Mouse (Mus musculus): Measurements from ENCODE around the gene Olfr996. TPM values are rescaled to one million over a fixed set of nuclear protein-coding genes. Genes with fewer than 3 reads are reported as not detected.
"Not testable (repeated sequence)": the region's sequence is repeated elsewhere in the genome, so short reads cannot be mapped to it uniquely, and the experiment has no call there.

Gene Olfr996
- polyA plus RNA-seq (2015; fragmentation: Nextera tagmentation; extraction: Ambion mirVana), result not detected in 2 replicates

DNA sequence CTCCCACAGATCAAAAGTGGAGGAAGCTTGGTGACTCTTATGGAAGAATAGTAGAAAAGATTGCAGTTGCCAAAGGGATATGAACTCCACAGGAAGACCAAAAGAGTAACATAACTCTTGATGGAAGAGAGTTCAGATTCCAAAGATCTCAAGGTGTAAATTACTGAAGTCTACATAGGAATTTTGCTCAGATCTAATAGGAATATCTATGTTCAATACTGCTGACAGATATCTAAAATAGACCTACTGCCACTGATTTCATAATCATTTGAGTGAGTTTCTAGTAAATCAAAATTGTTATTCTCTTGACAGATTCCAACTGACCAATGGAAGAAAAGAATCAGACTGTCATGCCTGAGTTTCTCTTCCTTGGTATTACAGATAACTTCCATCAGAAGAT lies at the start of gene Olfr996:
Gene Olfr996 (plus strand): TSS at position 301 of the 400 bp plus-strand sequence.
- Histone ChIP-seq H3K4me1 (ENCODE audit: control insufficient read depth, insufficient read depth, low read length) (no peaks in the 10 kb centered on the region), H3K27ac (ENCODE audit: low read length) (no peak within 1 kb of the TSS)
- no peak for ATAC-seq (ENCODE audit: insufficient read depth, low FRiP score)

DNA sequence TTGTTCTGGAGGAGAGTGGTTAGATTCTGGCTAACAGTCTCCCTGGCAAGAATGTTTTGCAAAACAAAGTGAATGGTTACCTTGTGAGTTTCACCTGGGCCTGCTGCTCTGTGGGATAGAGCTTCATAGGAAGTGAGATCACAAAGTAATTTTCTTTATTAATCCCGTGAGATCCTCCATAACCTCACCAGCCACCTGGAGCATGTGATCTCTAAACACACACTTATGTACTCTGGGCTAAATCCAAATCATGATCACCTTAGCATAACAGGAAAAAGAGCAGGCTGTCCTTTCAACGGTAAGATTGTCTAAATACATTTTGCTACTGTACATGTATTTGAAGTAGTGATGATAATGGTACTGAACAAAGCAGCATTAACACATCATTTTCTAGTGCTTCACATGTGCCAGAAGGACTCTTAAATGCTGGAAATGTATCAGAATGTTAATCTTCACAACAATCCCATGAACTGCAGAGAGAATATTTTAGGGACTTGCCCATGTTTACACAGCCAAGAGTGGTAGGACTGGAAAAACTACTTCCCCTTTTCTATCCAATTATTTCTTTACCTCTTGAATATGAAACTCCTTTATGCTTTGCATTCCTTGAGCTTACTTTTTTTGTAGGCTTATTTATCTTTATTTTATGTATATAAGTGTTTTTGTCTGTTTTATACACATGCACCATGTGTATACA lies 46.8 kb upstream of the Olfr996 start:
- no peaks in the 10 kb centered on the region for H3K27me3 ChIP-seq (ENCODE audit: control insufficient read depth, insufficient read depth, low read length)
- no peak overlapping the region for H3K4me3 ChIP-seq (replicated peaks; ENCODE audit: low read length)
- ATAC-seq (ENCODE audit: insufficient read depth, low FRiP score), result peak; percentile 53; the same call in 1 of the 2 replicates
- H3K4me2 ChIP-seq (ENCODE audit: low read depth, low read length), result no peak overlapping the region
- peak overlapping the region; percentile 79 for H3K27ac ChIP-seq (ENCODE audit: low read length)
- H3K9ac ChIP-seq (ENCODE audit: low read length), result no peak overlapping the region
- H3K4me1 ChIP-seq (ENCODE audit: control insufficient read depth, insufficient read depth, low read length), result no peaks in the 10 kb centered on the region
- WGBS, result 46% methylated on average over 2 of the region's 2 CpGs
- no peaks in the 10 kb centered on the region for H3K36me3 ChIP-seq (ENCODE audit: control insufficient read depth, insufficient read depth, low read length)
- H3K9me3 ChIP-seq (replicated peaks; ENCODE audit: control insufficient read depth, low read length), result no peaks in the 10 kb centered on the region

More for the DNA sequence above, at the start of gene Olfr996:
- no peak within 1 kb of the TSS for H3K4me2 ChIP-seq (ENCODE audit: low read depth, low read length)
- H3K36me3 ChIP-seq (ENCODE audit: control insufficient read depth, insufficient read depth, low read length), result no peaks in the 10 kb centered on the region
- H3K27me3 ChIP-seq (ENCODE audit: control insufficient read depth, insufficient read depth, low read length), result no peaks in the 10 kb centered on the region
- no peaks in the 10 kb centered on the region for H3K9me3 ChIP-seq (replicated peaks; ENCODE audit: control insufficient read depth, low read length)
- H3K9ac ChIP-seq (ENCODE audit: low read length), result no peak within 1 kb of the TSS
- H3K4me3 ChIP-seq (replicated peaks; ENCODE audit: low read length), result no peak within 1 kb of the TSS

DNA sequence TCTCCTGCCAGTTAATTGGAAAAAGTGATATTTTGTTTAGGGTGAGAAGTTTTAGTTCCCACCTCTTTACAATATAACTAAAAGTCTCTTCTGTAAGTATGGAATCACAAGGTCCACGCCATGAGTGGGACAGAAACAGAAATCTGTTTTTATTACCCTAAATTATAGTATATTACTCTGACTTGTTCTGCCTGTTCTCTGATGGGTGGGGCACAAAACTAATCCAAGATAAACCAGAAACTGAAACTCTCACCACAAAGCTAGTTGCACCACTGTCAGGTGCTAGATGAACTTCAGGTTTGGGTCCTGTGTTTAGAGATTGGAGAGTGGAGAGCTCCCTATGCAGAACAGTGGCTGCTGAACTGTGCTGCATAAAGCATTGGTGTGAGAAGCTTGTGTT lies 45.1 kb upstream of the Olfr996 start:
- Histone ChIP-seq H3K9me3 (replicated peaks; ENCODE audit: control insufficient read depth, low read length) (no peaks in the 10 kb centered on the region), H3K27me3 (ENCODE audit: control insufficient read depth, insufficient read depth, low read length) (no peaks in the 10 kb centered on the region), H3K4me2 (ENCODE audit: low read depth, low read length) (no peak overlapping the region), H3K4me3 (replicated peaks; ENCODE audit: low read length) (no peak overlapping the region), H3K9ac (ENCODE audit: low read length) (no peak overlapping the region), H3K4me1 (ENCODE audit: control insufficient read depth, insufficient read depth, low read length) (no peaks in the 10 kb centered on the region), H3K27ac (ENCODE audit: low read length) (peak overlapping the region; percentile 60), H3K36me3 (ENCODE audit: control insufficient read depth, insufficient read depth, low read length) (no peaks in the 10 kb centered on the region)
- 82% methylated on average over 1 of the region's 1 CpGs for WGBS
- no peak for ATAC-seq (ENCODE audit: insufficient read depth, low FRiP score)

DNA sequence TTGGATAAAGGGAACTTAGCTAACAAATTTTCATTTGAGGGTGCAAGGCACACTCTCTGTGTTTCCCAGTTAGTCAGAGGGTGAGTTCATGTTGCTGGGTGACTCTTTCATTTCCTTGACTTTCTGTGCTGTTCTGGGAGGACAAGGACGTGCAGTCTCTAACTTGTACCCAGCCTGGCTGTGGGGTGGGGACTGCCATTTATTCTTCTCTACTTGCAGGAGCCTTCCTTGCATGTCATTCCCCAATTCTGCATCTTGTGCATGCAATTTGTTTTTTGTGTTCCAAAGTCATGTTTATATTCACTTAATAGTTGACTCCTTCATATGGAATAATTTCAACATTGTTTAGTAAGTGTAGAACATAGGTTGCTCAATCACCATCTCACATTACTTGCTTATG lies 24.2 kb upstream of the Olfr996 start:
- H3K4me3 ChIP-seq (replicated peaks; ENCODE audit: low read length), result no peak overlapping the region
- no peaks in the 10 kb centered on the region for H3K9me3 ChIP-seq (replicated peaks; ENCODE audit: control insufficient read depth, low read length)
- 0 out of 2 replicates have a peak overlapping the region, but pooled peaks have one; percentile 6 for H3K27ac ChIP-seq (ENCODE audit: low read length)
- no peak for ATAC-seq (ENCODE audit: insufficient read depth, low FRiP score)
- H3K4me2 ChIP-seq (ENCODE audit: low read depth, low read length), result no peak overlapping the region
- WGBS, result 52% methylated on average over 1 of the region's 1 CpGs
- H3K4me1 ChIP-seq (ENCODE audit: control insufficient read depth, insufficient read depth, low read length), result no peaks in the 10 kb centered on the region; the same call in 1 of the 2 replicates
- no peak overlapping the region for H3K9ac ChIP-seq (ENCODE audit: low read length)
- H3K27me3 ChIP-seq (ENCODE audit: control insufficient read depth, insufficient read depth, low read length), result no peaks in the 10 kb centered on the region
- H3K36me3 ChIP-seq (ENCODE audit: control insufficient read depth, insufficient read depth, low read length), result no peaks in the 10 kb centered on the region

DNA sequence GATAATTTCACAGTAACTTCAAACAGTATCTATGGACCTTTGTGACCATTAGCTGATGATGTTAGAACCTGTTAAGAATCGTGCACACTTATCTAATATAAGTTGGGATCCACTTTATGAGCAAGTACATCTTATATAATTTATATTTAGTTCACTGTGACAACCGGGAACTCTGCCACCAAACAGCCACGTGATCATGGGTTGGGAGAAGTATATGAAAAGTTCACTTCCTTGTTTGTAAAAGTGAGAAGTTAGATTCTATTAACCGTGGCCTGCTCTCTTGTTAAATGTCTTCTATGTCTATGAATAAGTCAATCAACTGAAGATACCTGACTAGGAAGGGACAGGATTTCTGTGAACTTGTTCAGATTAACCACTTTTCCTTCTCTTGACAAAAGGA lies 18.8 kb upstream of the Olfr996 start:
- Histone ChIP-seq H3K27me3 (ENCODE audit: control insufficient read depth, insufficient read depth, low read length) (no peaks in the 10 kb centered on the region), H3K9ac (ENCODE audit: low read length) (no peak overlapping the region), H3K27ac (ENCODE audit: low read length) (no peak overlapping the region), H3K4me3 (replicated peaks; ENCODE audit: low read length) (no peak overlapping the region), H3K9me3 (replicated peaks; ENCODE audit: control insufficient read depth, low read length) (no peaks in the 10 kb centered on the region), H3K4me2 (ENCODE audit: low read depth, low read length) (no peak overlapping the region), H3K36me3 (ENCODE audit: control insufficient read depth, insufficient read depth, low read length) (no peaks in the 10 kb centered on the region), H3K4me1 (ENCODE audit: control insufficient read depth, insufficient read depth, low read length) (no peaks in the 10 kb centered on the region; the same call in 1 of the 2 replicates)
- 24% methylated on average over 4 of the region's 4 CpGs for WGBS
- ATAC-seq (ENCODE audit: insufficient read depth, low FRiP score), result no peak

DNA sequence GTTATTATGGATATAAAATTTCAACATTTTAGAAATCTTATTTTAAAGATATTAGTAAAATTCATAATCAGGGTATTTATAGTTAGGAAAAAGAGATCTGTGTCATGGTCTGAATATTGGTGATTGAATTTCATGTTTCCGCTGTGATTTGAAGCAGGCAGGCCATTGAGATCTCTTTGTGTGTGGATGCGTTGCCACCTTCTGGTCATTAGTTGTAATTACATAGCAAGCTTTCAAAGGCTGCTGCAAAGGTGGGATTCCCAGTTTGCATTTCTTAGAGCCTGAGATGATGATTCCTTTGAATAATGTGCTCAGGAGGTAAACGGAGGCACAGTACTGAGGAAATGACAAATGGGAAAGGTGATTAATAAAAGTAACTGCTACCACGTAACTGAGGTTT lies 17.8 kb upstream of the Olfr996 start:
- Histone ChIP-seq H3K4me2 (ENCODE audit: low read depth, low read length) (no peak overlapping the region), H3K4me3 (replicated peaks; ENCODE audit: low read length) (no peak overlapping the region), H3K4me1 (ENCODE audit: control insufficient read depth, insufficient read depth, low read length) (no peaks in the 10 kb centered on the region; the same call in 1 of the 2 replicates), H3K9me3 (replicated peaks; ENCODE audit: control insufficient read depth, low read length) (no peaks in the 10 kb centered on the region), H3K27me3 (ENCODE audit: control insufficient read depth, insufficient read depth, low read length) (no peaks in the 10 kb centered on the region), H3K9ac (ENCODE audit: low read length) (no peak overlapping the region), H3K36me3 (ENCODE audit: control insufficient read depth, insufficient read depth, low read length) (no peaks in the 10 kb centered on the region), H3K27ac (ENCODE audit: low read length) (no peak overlapping the region)
- ATAC-seq (ENCODE audit: insufficient read depth, low FRiP score), result no peak
- WGBS, result 15% methylated on average over 4 of the region's 4 CpGs

DNA sequence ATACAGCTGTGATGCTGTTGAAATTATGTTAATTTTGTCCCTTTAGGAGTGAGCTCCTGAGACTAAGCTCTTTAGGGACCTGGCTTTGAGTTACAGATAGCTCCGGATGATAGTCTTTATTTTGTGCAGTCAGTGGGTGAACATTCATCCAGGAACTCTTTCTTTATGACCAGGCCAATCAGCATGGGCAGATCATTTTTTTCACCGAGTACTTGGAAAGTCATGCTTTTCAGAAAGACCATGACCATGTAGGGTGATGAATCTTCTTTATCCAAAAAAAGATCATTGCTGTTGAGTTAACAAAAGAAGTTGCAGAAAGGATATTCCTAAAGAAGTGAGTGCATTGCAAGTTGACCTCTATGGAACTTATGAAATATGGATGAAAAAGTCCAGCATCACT lies 9.6 kb downstream of the Olfr996 start, which contains the start of gene Olfr998:
Gene Olfr998 (plus strand): TSS at position 301 of the 400 bp plus-strand sequence.
- H3K4me3 ChIP-seq (replicated peaks; ENCODE audit: low read length); H3K9me3 ChIP-seq (replicated peaks; ENCODE audit: control insufficient read depth, low read length); H3K4me2 ChIP-seq (ENCODE audit: low read depth, low read length); H3K36me3 ChIP-seq (ENCODE audit: control insufficient read depth, insufficient read depth, low read length); H3K9ac ChIP-seq (ENCODE audit: low read length); ATAC-seq (ENCODE audit: insufficient read depth, low FRiP score); H3K27ac ChIP-seq (ENCODE audit: low read length); H3K27me3 ChIP-seq (ENCODE audit: control insufficient read depth, insufficient read depth, low read length); H3K4me1 ChIP-seq (ENCODE audit: control insufficient read depth, insufficient read depth, low read length): not testable (repeated sequence)
- WGBS, result 86% methylated on average over 2 of the region's 2 CpGs

DNA sequence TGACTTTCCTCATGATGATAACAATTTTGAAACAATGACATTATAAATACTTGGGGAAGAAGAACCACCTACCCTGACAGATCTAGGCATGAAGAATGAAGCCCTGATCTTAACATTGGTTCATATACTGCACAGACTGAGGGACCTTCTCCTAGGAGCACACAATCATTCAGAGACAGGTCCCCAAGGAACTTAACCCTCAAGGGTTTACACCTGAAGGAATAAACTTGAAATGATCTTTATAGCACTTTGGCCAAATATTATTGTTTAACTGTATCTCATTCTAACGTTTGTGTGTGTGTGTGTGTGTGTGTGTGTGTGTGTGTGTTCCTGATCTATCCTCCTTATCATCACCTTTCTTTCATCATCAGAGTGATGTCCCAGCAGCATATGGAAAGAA lies 32.8 kb downstream of the Olfr996 start, which contains the start of gene Olfr1000:
Gene Olfr1000 (minus strand): TSS at position 101 of the 400 bp plus-strand sequence.
- Histone ChIP-seq H3K9ac (ENCODE audit: low read length) (no peak within 1 kb of the TSS), H3K4me1 (ENCODE audit: control insufficient read depth, insufficient read depth, low read length) (no peaks in the 10 kb centered on the region), H3K27ac (ENCODE audit: low read length) (no peak within 1 kb of the TSS), H3K4me2 (ENCODE audit: low read depth, low read length) (no peak within 1 kb of the TSS), H3K36me3 (ENCODE audit: control insufficient read depth, insufficient read depth, low read length) (no peaks in the 10 kb centered on the region), H3K9me3 (replicated peaks; ENCODE audit: control insufficient read depth, low read length) (no peaks in the 10 kb centered on the region), H3K27me3 (ENCODE audit: control insufficient read depth, insufficient read depth, low read length) (no peaks in the 10 kb centered on the region), H3K4me3 (replicated peaks; ENCODE audit: low read length) (no peak within 1 kb of the TSS)
- no peak for ATAC-seq (ENCODE audit: insufficient read depth, low FRiP score)
- WGBS, result 67% methylated on average over 1 of the region's 1 CpGs

Measured in stomach, embryonic 16.5 days (tissue).